Mouse (Mus musculus) cerebellum, adult 9-10 months (tissue): ENCODE results near the gene Prkag1.

Experiments
- DNase-seq: peaks from one replicate; pipeline ENCODE4 v3.0.0; 2022

Prkag1 gene

DNA sequence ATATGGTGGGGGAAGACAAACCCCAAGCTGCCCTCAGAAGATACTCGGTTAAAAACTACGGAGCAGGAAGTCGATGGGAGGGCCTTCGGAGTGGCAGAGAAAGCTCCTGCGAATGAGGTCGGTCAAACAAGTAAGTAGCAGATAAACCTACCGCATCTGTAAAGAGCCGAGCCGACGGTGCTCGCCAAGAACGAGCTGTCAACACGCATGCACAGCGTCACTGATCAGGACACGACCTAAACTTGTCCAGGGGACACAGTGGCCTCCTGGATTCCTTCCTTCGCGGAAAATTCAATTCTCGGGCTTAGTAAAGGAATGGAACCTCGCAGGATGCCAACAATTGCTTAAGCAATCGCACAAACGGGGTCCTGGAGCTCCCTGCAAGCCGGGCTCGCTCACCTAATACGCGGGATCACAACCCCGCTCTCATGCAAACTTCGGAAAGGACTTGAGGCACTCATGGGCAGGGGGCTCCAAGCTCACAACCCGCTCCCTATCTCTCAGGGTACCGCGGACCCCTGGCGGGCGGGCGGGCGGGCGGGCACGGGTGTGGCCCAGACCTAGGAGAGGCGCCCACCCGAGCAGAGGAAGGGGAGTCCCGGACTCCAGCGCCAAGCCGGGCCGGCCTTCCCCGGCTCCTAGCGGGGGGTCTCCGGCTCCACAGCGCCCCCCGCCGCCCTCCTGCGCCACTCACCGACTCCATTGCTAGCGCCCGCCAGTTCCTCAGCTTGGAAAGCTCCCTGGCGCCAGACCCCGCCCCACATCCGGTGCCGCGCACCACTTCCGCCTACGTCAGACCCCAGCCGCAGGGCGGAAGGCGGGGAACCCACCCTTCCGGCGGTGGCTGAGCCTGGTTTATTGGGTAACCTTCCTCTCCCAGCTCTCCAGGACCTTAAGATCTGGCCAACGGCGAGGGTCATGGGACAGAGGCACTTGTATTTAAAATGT, at the start of gene Prkag1:
Gene Prkag1 (minus strand): TSS at position 786 of the 948 bp plus-strand sequence.
- DNase-seq = peak; percentile 93

DNA sequence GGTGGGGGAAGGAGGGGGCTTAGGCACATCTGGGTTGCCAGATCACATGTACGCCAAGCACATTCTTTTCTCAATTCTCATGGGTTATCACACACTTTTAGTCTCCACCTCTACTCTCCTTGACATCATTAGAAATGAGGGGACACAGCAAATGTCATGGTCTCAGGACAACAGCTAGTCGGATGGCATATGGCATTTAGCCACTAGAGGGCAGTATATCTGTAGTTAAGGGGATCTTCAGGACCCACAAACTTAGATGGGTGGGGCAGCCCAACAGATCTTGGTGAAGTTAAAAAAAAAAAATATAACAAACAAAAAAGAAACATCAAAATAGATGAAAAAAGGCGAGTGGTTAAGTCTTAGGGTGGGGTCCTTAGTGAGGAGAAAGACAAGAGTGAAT, 46.0 kb upstream of the Prkag1 start:
- DNase-seq = peak; percentile 88

DNA sequence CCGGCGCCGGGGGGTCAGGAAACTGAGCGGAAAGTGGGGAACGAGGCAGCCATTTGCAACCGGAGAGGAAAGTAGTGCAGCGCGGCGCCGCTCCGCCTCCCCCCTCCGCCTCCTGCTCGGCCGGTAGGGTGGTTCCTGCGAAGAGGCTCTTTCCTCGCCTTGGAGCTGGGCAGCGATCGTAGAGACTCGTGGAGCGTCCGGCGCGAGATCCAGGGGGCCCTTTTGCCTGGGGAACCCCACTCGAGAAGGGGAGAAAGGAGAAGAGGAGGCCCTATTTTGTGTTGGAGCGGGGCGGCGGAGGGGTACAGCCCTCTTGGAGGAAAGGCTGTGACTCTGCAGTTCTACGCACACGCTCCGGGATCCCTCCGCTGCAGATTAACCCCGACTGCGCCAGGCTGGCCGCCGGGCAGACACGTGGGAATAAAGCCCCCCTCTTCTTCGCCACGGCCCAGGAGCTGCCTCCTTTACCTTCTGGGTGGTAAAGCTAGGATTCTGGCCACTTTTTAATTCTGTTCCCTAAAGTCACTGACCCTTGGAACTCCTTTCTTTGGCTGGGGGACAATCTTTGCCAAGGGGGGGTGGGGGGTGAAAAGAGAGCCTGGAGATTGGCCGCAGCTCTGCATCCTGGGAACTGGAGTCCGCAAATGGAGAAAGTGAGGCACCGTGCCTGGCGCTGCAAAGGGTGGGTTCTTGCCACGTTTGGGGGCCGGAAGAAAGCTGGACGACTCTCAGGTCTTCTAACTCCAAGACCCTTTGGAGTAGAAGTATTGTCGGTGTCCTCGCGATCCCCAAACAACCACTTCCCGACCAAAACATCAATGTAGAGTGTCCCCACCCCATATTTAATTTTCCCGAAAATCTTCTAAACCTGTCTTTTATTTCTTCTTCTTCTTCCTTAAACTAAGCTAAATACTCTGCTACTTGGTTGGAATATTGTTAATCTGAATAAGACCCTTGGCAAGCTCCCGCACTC, 40.9 kb upstream of the Prkag1 start:
- DNase-seq = peak; percentile 95

DNA sequence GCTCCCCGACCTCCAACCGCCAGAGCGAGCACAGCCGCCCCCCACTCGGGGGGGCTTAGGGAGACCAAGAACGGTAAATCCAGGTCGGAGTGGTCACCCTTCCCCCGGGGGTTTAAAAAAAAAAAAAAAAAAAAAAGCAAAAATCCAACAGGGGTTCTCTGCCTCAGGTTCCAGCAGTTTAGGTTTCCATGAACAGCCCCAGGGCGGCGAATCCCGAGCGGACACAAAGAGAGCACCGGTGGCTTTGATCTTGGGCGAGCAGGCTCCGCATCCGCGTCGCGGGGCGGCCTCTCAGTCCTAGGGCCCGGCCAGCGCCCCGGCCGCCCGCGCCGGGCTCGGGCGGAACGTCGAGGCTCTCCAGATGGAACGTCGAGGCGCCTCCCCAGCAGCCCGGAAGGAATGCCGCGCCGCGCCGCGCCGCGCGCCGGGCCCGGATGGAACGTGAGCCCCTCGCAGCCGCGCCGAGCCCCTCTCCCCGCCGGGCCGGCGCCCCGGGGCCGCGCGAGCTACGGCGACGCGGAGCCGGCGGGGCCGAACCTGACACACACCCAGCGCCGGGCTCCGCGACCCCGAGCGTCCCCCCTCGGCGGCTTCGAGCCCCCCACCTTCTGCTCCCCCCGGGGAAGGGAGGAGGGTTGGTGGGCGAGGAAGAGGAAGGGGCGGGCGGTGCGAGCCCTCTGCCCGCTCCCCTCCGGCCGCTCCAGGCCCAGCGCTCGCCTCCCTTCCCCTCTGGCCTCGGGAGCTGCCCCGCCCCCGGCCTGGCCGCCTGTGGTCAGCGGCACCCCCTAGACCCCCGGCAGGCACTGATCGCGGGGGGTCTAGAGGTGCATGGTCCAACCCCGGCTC, 40.0 kb upstream of the Prkag1 start, which contains the start of gene Kmt2d:
Gene Kmt2d (minus strand): TSS at position 135 of the 846 bp plus-strand sequence.
- DNase-seq = no peak

DNA sequence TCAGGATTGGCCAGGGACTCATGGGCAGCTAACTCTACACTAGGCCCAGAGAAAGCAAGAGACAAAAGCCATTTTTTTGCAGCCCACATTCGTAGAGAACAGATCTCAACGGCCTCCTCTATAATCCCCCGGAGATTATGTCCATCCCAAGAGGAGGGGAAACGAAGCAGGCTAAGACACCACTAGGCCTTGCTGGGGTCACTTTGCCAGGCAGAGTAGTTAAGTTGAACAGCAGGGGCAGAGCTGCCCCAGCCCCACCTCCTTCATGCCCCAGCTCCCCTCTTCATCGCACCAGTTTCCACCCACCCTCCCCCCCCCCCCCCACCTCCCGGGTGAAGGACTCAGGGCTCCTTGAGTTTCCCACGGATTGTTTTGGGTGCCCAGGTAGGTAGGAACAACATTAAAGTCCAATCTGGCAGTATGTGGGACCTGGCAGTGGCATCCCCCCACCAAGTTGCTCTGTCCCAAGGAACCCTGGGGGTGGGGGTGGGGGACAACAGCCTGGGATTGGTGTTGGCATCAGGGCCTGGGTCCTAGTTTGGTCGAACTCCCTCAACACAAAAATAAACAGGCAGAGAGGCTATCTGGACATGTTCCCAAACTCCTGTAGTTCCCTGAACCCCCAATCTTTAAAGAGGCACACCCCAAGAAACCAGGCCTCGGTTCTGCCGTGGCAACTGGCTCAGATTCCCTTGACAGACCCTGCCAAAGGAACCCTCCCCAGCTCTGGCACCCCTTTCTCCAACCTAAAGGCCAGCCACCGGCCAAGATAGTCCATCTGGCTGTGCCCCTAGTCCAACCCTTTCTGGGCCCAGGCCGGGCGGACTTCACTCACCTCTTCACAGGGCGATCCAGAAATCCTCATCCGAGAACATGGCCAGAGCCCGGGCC, 39.1 kb upstream of the Prkag1 start:
- peak; percentile 74 for DNase-seq

DNA sequence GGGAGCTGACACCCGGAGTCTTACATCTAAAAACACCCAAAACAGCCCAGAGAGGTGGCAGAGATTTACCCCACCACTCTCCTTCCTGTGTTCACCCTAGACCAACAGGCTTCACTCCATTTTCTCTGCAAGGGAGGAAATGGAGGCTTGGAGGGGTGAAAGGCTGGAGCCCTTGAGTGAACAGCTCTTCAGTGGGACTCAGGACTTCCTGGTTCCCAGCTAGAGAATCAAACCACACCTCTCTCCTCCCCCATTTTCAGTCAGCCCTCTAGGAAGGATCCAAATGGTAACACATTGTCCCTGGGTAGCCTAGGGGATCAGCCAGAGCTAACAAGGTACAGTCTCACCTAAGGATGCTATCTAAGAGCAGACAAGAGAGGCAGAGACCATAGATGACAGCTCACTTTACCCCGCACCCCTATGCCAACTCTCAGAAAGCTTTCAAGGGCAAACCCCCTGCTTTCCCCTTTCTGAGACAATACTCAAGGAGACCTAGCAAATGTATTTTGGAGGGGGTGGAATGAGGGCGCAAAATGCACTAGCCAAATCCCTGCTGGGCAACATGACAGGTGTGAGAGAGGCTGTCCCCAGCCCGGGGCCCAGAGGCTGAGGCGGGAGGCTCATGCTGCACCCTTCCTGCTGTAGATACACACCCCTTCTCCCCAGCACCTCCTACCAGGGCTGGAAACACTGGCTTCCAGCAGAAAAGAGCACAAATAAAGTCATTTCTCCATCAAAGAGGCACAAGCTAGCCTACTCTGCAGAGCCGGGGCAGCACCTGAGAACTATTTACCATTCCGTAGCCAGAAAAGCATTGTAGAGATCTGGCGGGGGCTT, 38.2 kb upstream of the Prkag1 start:
- DNase-seq = no peak

DNA sequence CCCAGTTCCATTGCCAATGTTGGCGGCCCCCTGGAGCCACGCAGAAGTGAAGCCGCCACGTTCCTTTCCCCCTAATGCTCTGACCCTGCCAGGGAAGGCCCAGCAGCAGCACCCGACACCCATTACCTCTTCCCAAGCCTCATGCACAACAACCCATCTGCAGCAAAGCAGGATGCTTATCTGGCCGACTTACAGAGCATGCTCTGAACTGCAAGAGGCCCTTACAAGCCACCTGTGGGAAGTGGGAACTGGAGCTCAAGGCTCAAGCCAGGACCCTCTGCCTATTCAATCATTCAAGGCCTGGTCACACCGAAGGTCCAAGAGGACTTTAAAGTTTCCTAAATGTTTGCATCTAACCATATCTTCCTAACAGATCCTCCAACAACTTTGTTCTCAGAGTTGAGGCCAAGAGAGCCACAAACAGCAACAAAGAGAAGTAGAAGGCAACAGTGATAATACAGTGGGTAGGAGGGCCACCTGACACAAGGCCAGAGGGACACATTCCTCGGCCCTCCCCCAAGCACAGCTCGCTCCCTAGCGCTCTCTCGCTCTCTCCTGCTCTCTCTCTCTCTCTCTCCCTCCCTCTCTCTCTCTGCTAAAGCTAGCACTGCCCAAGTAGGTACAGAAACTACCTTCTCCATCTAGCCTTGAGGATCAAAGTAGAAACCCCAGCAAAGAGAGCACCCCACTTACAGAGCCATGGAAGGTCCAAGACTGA, 37.2 kb upstream of the Prkag1 start:
- no peak for DNase-seq

DNA sequence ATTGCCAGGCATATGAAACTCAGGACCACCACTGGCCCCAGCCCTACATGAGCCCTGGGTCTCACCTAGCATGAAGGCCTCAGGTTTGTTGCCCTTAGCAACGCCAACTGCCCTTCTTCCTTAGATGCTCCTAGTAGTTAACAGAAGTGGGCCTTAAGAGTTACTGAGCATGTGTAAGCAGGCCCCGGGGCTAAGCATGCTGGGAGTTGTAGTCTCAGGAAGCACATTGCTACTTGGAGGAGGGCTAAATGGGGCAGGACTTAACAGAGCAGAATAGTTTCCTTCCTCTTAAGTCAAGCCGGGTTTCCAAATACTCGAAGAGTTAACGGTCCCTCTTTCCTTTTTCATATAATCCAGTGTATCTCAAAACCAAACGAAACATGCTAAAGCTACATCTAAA, 36.0 kb upstream of the Prkag1 start:
- peak; percentile 67 for DNase-seq

DNA sequence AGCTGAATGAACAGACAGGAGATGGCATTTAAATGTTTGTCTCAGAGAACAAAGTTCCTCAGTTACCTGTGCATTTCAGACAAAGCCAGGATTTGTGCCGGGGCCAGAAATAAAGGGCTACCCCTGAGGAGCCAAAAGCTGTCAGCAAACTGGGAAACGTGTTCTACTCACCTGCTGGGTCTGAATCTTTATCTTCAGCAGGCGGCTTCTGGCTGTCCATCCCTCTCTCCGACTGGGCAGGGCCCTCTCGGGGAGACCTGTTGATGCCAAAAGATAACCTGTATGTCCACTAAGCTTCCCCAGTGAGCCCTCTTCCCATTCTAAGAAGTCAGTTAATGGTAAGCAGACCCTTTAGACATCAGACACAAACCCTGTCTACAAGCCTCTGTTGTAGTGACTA, 35.2 kb upstream of the Prkag1 start:
- DNase-seq = no peak

DNA sequence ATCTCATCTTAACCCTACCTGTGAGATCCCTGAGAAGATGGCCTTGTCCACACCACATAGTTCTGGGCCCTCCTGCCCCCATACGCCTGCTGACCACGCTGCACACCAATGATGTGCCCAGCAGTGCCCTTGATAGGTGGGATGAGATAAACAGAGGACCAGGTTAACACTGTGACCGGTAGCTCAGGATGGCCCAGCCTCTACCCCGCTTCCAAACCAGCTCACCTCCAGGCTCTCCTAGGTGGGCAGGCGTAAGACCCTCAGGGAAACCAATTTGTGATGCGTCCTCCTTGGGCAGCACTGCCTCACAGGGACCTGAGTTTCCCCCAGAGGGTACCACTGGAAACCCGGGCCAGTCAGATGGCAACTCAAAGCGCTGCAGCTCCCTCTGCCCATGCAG, 34.5 kb upstream of the Prkag1 start:
- DNase-seq = no peak

DNA sequence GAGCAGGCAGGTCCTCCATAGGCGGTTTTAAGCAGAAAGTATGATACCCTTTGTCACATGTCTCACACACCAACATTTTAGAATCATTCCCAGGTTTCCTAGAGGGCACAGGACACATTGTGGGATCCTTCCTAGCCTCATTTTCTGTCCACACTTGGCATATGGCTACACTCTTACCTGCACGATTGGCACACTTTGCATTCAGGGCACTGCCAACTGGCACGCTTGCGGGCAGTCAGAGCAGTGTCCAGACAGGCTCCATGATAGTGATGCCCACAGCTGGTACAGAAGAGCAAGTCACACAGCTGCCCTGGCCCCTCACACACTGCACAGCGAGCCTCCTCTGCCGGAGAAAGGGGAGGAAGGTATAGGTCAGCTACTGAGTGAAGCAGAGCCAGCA, 33.6 kb upstream of the Prkag1 start:
- DNase-seq = no peak

DNA sequence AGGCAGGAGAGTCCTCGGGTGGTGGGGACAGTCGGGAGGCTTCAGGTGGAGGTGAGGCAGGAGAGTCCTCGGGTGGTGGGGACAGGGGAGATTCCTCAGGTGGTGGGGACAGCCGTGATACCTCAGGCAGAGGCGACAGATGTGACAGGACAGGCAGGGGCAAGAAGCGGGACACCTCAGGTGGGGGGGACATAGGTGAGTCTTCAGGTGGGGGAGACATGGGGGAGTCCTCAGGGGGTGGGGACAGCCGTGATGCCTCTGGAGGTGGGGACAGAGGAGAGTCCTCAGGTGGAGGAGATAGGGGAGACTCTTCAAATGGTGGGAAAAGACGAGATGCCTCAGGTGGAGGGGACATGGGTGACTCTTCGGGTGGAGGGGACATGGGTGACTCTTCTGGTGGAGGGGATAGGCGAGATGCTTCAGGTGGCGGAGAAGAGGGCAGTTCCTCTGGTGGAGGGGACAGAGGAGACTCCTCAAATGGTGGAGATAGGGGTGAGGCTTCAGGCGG, 32.2 kb upstream of the Prkag1 start:
- no peak for DNase-seq

DNA sequence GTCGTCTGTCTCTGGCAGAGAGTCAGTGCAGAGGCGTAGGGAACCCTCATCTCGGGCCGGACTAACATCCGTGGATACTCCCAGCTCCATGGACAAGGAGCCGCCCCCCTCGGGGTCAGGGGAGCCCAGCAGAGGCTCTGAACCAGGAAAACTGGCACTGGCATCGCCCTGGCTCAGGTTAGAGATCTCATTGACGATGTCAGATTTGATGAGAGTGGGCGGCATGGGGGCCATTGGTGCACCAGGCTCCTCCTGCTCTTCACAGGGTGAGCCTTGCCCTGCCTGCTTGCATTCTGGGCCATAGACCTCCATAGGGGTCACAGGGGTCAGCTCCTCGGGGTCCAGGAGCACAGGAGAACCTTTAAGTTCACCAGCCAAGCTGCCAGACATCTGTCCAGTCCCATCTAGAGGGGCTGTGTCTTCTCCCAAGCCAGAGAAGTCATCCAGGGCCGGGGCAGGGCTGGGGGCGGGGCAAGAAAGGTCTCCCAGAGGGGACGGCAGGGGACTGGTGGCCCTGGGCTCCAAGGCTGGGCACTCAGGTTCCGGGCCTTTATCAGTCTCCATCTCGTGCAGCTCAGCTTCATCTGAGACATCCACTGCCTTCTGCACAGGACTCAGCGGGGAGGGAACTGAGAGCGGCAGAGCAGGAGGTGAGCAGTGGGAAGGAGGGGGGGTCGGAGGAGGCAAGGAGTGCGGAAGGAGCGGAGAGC, 30.5 kb upstream of the Prkag1 start:
- DNase-seq = no peak

DNA sequence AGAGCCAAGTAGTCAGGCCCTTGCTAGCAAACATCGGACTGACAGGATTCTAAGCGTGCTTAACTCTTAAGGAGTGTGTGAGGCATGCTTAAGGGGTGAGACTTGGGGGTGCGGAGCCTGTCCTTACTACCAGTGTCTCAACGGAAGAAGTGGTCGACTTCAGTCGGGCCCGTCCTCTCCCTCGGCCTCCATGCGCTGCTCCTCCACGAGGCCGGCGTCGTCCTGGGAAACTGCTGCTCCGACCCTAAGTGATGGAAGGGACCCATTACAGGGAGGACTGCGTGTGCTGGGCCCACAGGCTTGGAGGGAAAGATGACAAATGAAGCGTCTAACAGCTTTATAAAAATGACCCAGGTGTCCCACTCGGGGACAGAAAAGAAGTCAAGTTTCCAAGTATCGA, 29.6 kb upstream of the Prkag1 start:
- no peak for DNase-seq

DNA sequence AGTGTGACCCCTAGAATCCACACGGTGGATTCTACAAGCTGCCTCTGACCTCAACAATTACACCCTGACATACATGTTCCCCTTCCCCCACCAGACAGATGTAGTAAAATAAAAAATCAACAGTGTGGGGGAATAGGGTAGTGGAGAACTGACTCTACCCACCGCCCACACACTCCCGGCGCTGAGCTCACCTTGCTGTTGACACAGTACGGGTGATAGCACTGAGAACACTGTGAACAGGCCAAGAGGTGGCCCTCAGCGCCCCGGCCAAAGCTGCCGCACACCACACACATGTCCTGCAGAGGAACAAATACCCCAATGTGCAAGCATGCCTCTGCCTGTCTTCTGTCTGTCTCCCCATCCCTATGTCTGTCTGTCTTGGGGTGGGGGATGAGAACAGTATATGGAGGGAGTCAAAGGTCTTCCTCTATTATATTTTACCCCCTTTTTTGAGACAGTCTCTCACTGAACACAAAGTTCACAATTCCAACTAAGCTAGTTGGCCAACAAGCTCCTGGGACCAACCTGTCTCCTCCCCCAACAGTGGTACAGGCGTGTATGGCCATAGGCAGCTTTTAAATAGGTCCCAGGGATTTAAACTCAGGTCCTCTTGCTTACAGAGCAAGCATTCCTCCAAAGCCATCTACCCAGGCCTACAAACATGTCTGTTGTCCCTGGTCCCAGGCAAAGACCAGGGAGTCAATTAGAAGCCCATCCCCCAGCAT, 28.2 kb upstream of the Prkag1 start:
- DNase-seq = no peak

DNA sequence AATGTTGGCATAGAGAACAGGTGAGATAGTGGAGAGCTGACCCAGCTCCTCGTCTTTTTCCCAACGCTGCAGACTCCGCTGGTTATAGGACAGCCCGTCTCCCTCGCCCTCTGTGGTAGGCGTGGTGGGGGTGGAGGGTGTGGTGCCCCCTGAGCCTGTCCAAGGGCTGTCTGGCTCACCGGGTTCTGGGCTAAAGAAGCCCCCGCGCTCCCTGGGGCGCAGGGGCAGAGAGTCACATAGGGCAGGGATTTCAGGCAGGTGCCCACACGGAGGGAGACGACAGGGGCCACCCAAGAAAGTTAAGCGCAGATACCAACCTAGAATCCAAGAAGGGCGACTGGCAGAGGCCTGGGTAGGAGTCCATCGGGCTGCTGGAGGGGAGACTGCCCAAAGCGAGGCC, 22.9 kb upstream of the Prkag1 start:
- DNase-seq = no peak

DNA sequence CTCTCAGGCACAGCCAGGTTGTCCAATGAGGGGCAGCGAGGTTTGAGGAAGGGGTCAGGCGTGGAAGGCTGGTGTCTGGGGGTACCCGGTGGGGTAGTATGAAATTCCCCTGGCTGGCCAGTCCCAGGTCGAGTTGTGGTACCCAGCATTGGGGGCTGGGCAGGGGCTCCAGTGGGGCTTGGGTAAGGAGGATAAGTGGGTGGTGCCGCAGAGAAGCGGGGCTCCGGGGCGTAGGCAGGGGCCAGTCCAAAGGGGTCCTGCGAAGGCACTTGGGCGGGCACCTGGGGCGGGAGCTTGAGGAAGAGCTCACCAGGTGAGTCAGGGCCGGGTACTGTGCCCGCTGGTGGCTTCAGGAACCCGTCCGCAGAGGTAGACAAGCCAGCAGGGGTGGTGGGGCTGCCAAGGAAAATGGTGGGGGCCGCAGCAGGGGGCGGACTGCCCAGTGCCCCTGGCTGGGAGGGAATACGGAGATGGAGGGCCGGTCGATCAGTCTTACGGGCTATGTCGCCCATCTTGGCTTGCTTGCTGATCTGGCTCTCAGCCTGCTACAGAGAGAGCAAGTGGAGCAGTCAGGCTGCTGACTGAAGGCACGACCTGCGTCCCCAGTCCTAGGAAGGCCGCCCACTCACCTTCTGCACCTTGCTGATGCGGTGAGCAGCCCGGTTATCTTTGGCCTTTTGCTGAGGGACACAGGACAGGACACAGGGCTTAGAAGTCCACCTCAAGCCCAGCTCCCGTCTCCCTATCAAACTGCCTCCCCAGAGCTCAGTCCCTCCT, 22.0 kb upstream of the Prkag1 start:
- DNase-seq = no peak
